Mouse (Mus musculus) liver, embryonic 12.5 days (tissue): ENCODE measurements at regions not wholly inside any gene's neighbourhood (a gene's known extent, or its start where the extent isn't known, plus 50 kb on each side); places are given as distances from the start of the nearest gene placed in this dataset.

Experiments used
- ATAC-seq: fragments of 200-750 bp; cut with Nextera tagmentation; 2 replicates; pipeline ENCODE4 v1.8.0; 2017; ENCODE audit warnings: moderate number of reproducible peaks, mild to moderate bottlenecking, moderate library complexity
- H3K27ac ChIP-seq: fragments of 300-500 bp; sonication (generic); 2 replicates; pipeline ENCODE4 v1.5.1; 2016; ENCODE audit warnings: mild to moderate bottlenecking
- H3K27me3 ChIP-seq: fragments of 300-500 bp; sonication (generic); replicated peaks from 2 replicates; pipeline ENCODE4 v1.6.1; 2016; ENCODE audit warnings: mild to moderate bottlenecking, moderate library complexity
- H3K36me3 ChIP-seq: fragments of 300-500 bp; sonication (generic); 2 replicates; pipeline ENCODE4 v1.6.1; 2016; ENCODE audit warnings: mild to moderate bottlenecking, moderate library complexity
- H3K4me1 ChIP-seq: fragments of 300-500 bp; sonication (generic); 2 replicates; pipeline ENCODE4 v1.6.1; 2016
- H3K4me2 ChIP-seq: fragments of 300-500 bp; sonication (generic); 2 replicates; pipeline ENCODE4 v1.6.1; 2016; ENCODE audit warnings: mild to moderate bottlenecking, moderate library complexity
- H3K4me3 ChIP-seq: fragments of 300-500 bp; sonication (generic); 2 replicates; pipeline ENCODE4 v1.5.1; 2016; ENCODE audit warnings: mild to moderate bottlenecking, moderate library complexity
- H3K9ac ChIP-seq: fragments of 300-500 bp; sonication (generic); 2 replicates; pipeline ENCODE4 v1.6.1; 2016; ENCODE audit warnings: mild to moderate bottlenecking, moderate library complexity
- H3K9me3 ChIP-seq: fragments of 300-500 bp; sonication (generic); replicated peaks from 2 replicates; pipeline ENCODE4 v1.6.1; 2016; ENCODE audit warnings: mild to moderate bottlenecking, moderate library complexity
- WGBS: fragments of 180-500 bp; shearing (Covaris S2); methylation state at CpG from one replicate; pipeline ENCODE4 v1.1.7; 2016; ENCODE audit not compliant: insufficient replicate concordance; 5-methylcytosine and 5-hydroxymethylcytosine counted together

DNA sequence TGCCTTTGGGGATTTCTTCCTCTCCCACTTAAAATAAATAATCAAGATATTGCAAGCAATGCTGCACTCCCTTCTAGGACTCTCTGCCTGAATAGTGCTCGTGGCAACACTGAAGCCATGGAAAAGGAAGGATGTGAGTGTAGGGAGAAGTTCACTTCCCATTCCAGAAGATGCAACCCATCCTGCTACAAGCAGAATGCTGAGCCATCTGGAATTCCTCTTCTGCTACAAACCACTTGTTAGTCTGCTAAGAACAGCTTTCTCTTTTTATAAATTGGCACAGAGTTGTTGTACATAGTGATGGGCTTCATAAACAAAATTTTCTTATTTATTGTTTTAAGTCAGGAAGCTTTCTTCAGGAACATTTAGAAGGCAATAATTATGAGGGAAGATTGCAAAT is 215.7 kb upstream of the Lmcd1 start:
- ATAC-seq, result no peak

DNA sequence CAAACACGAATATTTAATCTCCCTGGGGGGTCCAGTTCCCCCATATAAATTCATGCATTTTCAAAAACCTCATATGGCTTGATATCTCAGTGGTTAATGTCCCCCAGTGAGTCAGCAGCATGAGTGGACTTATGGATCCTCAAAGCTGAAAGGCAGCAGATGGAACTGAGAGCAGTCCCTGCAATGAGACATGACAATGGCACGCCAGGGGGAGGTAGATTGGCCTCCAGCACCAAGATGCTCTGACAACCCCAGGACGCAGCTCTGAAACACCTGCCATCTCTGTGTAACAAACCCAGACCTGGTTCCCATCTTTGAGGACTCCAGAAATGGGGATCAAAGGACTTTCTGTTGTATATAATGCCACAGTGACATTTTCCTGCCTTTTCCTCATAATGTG is 210.6 kb upstream of the Lmcd1 start:
- H3K4me3 ChIP-seq, result no peak overlapping the region
- no peaks in the 10 kb centered on the region for H3K27me3 ChIP-seq
- no peak overlapping the region for H3K9ac ChIP-seq
- no peak overlapping the region for H3K4me2 ChIP-seq
- ATAC-seq, result no peak
- H3K36me3 ChIP-seq, result no peaks in the 10 kb centered on the region
- no peak overlapping the region for H3K27ac ChIP-seq
- 42% methylated on average over 3 of the region's 3 CpGs for WGBS
- no peaks in the 10 kb centered on the region for H3K9me3 ChIP-seq
- no peaks in the 10 kb centered on the region for H3K4me1 ChIP-seq

More for the DNA sequence above, 215.7 kb upstream of the Lmcd1 start:
- no peak overlapping the region for H3K9ac ChIP-seq
- H3K27me3 ChIP-seq, result no peaks in the 10 kb centered on the region
- no peaks in the 10 kb centered on the region for H3K4me1 ChIP-seq
- H3K27ac ChIP-seq, result no peak overlapping the region
- H3K4me3 ChIP-seq, result no peak overlapping the region
- H3K4me2 ChIP-seq, result no peak overlapping the region
- WGBS, result 19% methylated on average over 1 of the region's 1 CpGs
- H3K36me3 ChIP-seq, result no peaks in the 10 kb centered on the region
- H3K9me3 ChIP-seq, result no peaks in the 10 kb centered on the region

GRCm38 (mm10) chr6:112090597-112090996 is 183.0 kb upstream of the Lmcd1 start:
- 51% methylated on average over 3 of the region's 3 CpGs for WGBS
- H3K4me1 ChIP-seq, result no peaks in the 10 kb centered on the region
- no peak for ATAC-seq

GRCm38 (mm10) chr6:112091125-112091763 is 182.3 kb upstream of the Lmcd1 start:
- no peak overlapping the region for H3K27ac ChIP-seq
- no peaks in the 10 kb centered on the region for H3K36me3 ChIP-seq
- H3K27me3 ChIP-seq, result no peaks in the 10 kb centered on the region
- no peak overlapping the region for H3K4me2 ChIP-seq
- H3K4me3 ChIP-seq, result no peak overlapping the region
- WGBS, result 54% methylated on average over 3 of the region's 3 CpGs
- H3K9ac ChIP-seq, result no peak overlapping the region
- no peaks in the 10 kb centered on the region for H3K9me3 ChIP-seq
- ATAC-seq, result no peak
- no peaks in the 10 kb centered on the region for H3K4me1 ChIP-seq

More at GRCm38 (mm10) chr6:112090597-112090996, 183.0 kb upstream of the Lmcd1 start:
- Histone ChIP-seq H3K36me3 (no peaks in the 10 kb centered on the region), H3K27me3 (no peaks in the 10 kb centered on the region), H3K4me3 (no peak overlapping the region), H3K4me2 (no peak overlapping the region), H3K9me3 (no peaks in the 10 kb centered on the region), H3K9ac (no peak overlapping the region), H3K27ac (no peak overlapping the region)

- WGBS, result 66% methylated on average over 3 of the region's 3 CpGs
- H3K4me1 ChIP-seq, result no peaks in the 10 kb centered on the region
Measured at GRCm38 (mm10) chr6:112093300-112093699, 180.3 kb upstream of the Lmcd1 start.

DNA sequence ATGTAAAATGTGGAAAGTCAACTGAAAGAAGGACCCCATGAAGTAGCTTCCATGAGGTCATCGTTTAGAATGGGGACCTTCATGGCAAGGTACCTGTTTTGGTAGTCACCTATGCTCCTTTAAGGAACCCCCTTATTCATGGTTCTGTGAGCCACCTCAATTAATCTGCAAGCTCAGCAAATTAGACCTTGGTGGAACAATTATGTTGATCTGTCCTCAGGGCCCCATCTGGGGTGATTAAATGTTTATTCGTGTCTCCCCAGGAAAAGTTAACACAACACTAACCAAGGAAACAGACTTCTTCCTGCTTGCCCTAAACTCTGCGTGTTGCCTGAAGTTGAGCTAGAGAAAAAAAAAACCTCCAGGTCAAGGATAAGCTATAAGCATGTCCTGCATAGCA is 175.9 kb upstream of the Lmcd1 start:
- Histone ChIP-seq H3K9me3 (no peaks in the 10 kb centered on the region), H3K4me3 (no peak overlapping the region), H3K27ac (no peak overlapping the region), H3K9ac (no peak overlapping the region), H3K4me1 (no peaks in the 10 kb centered on the region), H3K27me3 (no peaks in the 10 kb centered on the region), H3K4me2 (no peak overlapping the region), H3K36me3 (no peaks in the 10 kb centered on the region)
- 53% methylated on average over 3 of the region's 3 CpGs for WGBS
- ATAC-seq, result no peak

More at GRCm38 (mm10) chr6:112093300-112093699, 180.3 kb upstream of the Lmcd1 start:
- no peaks in the 10 kb centered on the region for H3K9me3 ChIP-seq
- H3K9ac ChIP-seq, result no peak overlapping the region
- ATAC-seq, result no peak
- no peak overlapping the region for H3K4me2 ChIP-seq
- H3K36me3 ChIP-seq, result no peaks in the 10 kb centered on the region
- no peak overlapping the region for H3K4me3 ChIP-seq
- no peak overlapping the region for H3K27ac ChIP-seq
- no peaks in the 10 kb centered on the region for H3K27me3 ChIP-seq

GRCm38 (mm10) chr6:112108651-112109050 is 164.9 kb upstream of the Lmcd1 start:
- Histone ChIP-seq H3K9me3 (no peaks in the 10 kb centered on the region), H3K4me2 (no peak overlapping the region), H3K4me1 (no peaks in the 10 kb centered on the region), H3K27ac (no peak overlapping the region), H3K27me3 (no peaks in the 10 kb centered on the region), H3K4me3 (no peak overlapping the region), H3K9ac (no peak overlapping the region), H3K36me3 (no peaks in the 10 kb centered on the region)
- ATAC-seq, result no peak
- WGBS, result 84% methylated on average over 13 of the region's 13 CpGs

DNA sequence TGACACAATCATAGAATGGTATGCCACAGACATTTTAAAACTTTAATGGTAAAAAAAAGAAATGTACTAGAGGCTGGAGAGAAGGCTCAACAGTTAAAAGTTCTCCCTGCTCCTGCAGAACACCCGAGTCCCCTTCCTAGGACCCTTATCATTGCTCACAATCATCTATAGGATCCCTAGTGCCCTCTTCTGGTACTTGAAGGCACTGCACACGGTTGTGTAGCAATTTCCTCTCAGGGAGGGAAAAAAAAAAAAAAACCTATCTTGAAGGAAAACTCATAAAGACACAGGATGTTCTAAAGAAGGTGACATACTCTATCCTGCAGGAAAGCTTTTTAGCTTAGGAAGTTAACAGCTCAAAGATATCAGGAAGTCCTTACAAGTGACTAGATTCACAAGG is 154.4 kb upstream of the Lmcd1 start:
- Histone ChIP-seq H3K4me3 (no peak overlapping the region), H3K9ac (no peak overlapping the region), H3K4me1 (no peaks in the 10 kb centered on the region), H3K9me3 (no peaks in the 10 kb centered on the region), H3K4me2 (no peak overlapping the region), H3K27me3 (no peaks in the 10 kb centered on the region), H3K27ac (no peak overlapping the region), H3K36me3 (no peaks in the 10 kb centered on the region)
- ATAC-seq, result no peak
- 31% methylated on average over 2 of the region's 2 CpGs for WGBS

DNA sequence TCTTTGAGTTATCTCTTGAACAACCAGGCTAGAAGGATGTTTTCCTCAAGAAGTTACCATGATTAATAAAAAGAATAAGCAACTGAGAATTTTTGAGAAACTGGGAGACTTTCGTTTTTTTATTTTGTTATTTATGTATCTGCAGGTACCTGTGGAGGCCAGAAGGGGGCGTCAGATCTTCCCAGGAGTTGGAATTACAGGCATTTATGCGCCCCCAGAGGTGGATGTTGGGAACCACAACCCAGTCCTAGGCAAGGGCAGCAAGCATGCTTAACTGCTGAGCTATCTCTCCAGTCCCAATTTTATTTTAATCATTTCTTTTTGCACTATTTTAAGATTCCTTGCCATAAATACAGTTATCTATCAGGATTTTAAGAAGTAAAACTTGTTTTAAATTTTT is 140.0 kb upstream of the Lmcd1 start:
- H3K9ac ChIP-seq, result no peak overlapping the region
- H3K4me1 ChIP-seq, result no peaks in the 10 kb centered on the region
- 22% methylated on average over 3 of the region's 3 CpGs for WGBS
- H3K4me3 ChIP-seq, result no peak overlapping the region
- H3K27me3 ChIP-seq, result no peaks in the 10 kb centered on the region
- no peaks in the 10 kb centered on the region for H3K9me3 ChIP-seq
- no peak overlapping the region for H3K4me2 ChIP-seq
- no peak overlapping the region for H3K27ac ChIP-seq
- no peak for ATAC-seq
- no peaks in the 10 kb centered on the region for H3K36me3 ChIP-seq

- no peaks in the 10 kb centered on the region for H3K36me3 ChIP-seq
- no peak overlapping the region for H3K4me3 ChIP-seq
- H3K4me2 ChIP-seq, result no peak overlapping the region
- H3K27ac ChIP-seq, result no peak overlapping the region
- no peak for ATAC-seq
- H3K9me3 ChIP-seq, result no peaks in the 10 kb centered on the region
- no peak overlapping the region for H3K9ac ChIP-seq
- WGBS, result 52% methylated on average over 10 of the region's 10 CpGs
- H3K27me3 ChIP-seq, result no peaks in the 10 kb centered on the region
- H3K4me1 ChIP-seq, result no peaks in the 10 kb centered on the region
Measured at GRCm38 (mm10) chr6:112152535-112153364, 120.8 kb upstream of the Lmcd1 start.

GRCm38 (mm10) chr6:112167487-112167886 is 106.1 kb upstream of the Lmcd1 start:
- Histone ChIP-seq H3K27me3 (no peaks in the 10 kb centered on the region), H3K27ac (no peak overlapping the region), H3K9ac (no peak overlapping the region), H3K4me1 (no peaks in the 10 kb centered on the region), H3K9me3 (no peaks in the 10 kb centered on the region), H3K36me3 (no peaks in the 10 kb centered on the region), H3K4me2 (no peak overlapping the region), H3K4me3 (no peak overlapping the region)
- no peak for ATAC-seq
- 75% methylated on average over 3 of the region's 3 CpGs for WGBS

GRCm38 (mm10) chr6:112176344-112176743 is 97.2 kb upstream of the Lmcd1 start:
- peaks cover 9% of the 10 kb centered on the region; the same call in 1 of the 2 replicates for H3K9me3 ChIP-seq
- H3K4me2 ChIP-seq, result no peak overlapping the region
- ATAC-seq, result no peak
- H3K27me3 ChIP-seq, result no peaks in the 10 kb centered on the region
- H3K27ac ChIP-seq, result no peak overlapping the region
- no peaks in the 10 kb centered on the region for H3K4me1 ChIP-seq
- H3K9ac ChIP-seq, result no peak overlapping the region
- no peaks in the 10 kb centered on the region for H3K36me3 ChIP-seq
- WGBS, result 40% methylated on average over 2 of the region's 2 CpGs
- H3K4me3 ChIP-seq, result no peak overlapping the region
